Mouse (Mus musculus): ENCODE measurements at regions not wholly inside any gene's neighbourhood (a gene's known extent, or its start where the extent isn't known, plus 50 kb on each side); places are given as distances from the start of the nearest gene placed in this dataset.

GRCm38 (mm10) chrX:64080717-64081116, 71.3 kb downstream of the Gm6760 start:
- H3K9me3 ChIP-seq (replicated peaks; ENCODE audit: control insufficient read depth, low read length), result no peaks in the 10 kb centered on the region
- no peak overlapping the region for H3K9ac ChIP-seq (ENCODE audit: low read length)
- H3K4me2 ChIP-seq (ENCODE audit: low read length), result no peak overlapping the region
- DNase-seq (ENCODE audit: low spot score), result no peak
- no peaks in the 10 kb centered on the region for H3K4me1 ChIP-seq (ENCODE audit: control insufficient read depth, insufficient read depth, low read length)
- no peak overlapping the region for H3K27ac ChIP-seq (ENCODE audit: low read depth, low read length)
- H3K27me3 ChIP-seq (replicated peaks; ENCODE audit: control insufficient read depth, insufficient read depth, low read length), result no peaks in the 10 kb centered on the region
- H3K36me3 ChIP-seq (ENCODE audit: control insufficient read depth, insufficient read depth, low read length), result no peaks in the 10 kb centered on the region
- no peak for ATAC-seq
- H3K4me3 ChIP-seq (ENCODE audit: low read depth, low read length), result no peak overlapping the region

DNA sequence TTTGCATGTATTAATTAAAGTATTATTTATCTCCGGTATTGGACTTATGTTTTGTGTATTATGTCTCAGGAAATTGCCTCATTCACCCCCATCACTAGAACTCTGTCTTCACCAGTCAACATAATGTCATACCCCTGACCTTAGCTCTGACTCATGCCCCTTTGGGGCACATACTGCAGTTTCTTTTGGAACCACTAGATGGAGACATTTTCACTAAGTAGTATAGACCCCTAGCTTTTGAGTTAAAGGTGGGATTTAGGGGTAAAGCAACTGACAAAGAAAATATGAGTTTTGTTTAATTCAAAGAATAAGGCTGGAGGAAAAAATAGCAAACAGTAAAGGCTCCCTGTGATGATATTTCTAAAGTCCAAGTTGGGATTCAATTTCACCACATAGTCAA, 93.6 kb downstream of the Gm6760 start:
- Histone ChIP-seq H3K9ac (ENCODE audit: low read length) (no peak overlapping the region), H3K4me1 (ENCODE audit: control insufficient read depth, insufficient read depth, low read length) (no peaks in the 10 kb centered on the region), H3K4me2 (ENCODE audit: low read length) (no peak overlapping the region), H3K27ac (ENCODE audit: low read depth, low read length) (no peak overlapping the region), H3K36me3 (ENCODE audit: control insufficient read depth, insufficient read depth, low read length) (no peaks in the 10 kb centered on the region), H3K27me3 (replicated peaks; ENCODE audit: control insufficient read depth, insufficient read depth, low read length) (no peaks in the 10 kb centered on the region), H3K9me3 (replicated peaks; ENCODE audit: control insufficient read depth, low read length) (no peaks in the 10 kb centered on the region), H3K4me3 (ENCODE audit: low read depth, low read length) (no peak overlapping the region)
- DNase-seq (ENCODE audit: low spot score) (peak; percentile 13), ATAC-seq (no peak)
- 50% methylated on average over 1 of the region's 1 CpGs for WGBS

DNA sequence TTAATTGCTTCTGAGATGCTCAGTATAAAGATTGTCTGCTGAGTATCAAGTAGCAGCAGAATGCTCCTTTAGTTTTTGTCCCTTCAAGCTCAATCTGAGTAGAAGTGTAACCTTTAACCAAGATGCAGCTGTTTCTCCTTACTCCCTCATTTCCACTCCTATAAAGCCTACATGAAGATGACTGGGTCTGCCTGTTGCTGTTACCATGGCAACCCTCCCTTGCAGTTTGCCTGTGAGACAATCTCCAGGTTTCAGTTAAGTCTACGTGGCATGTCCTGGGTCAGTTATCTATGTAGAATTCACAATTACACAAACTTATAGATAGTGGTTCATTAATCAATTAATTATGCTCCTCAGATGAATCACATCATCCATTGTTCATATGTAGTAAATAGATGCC, 95.2 kb downstream of the Gm6760 start:
- Histone ChIP-seq H3K4me3 (ENCODE audit: low read depth, low read length) (no peak overlapping the region), H3K27me3 (replicated peaks; ENCODE audit: control insufficient read depth, insufficient read depth, low read length) (no peaks in the 10 kb centered on the region), H3K9me3 (replicated peaks; ENCODE audit: control insufficient read depth, low read length) (no peaks in the 10 kb centered on the region), H3K27ac (ENCODE audit: low read depth, low read length) (no peak overlapping the region), H3K4me1 (ENCODE audit: control insufficient read depth, insufficient read depth, low read length) (no peaks in the 10 kb centered on the region), H3K4me2 (ENCODE audit: low read length) (no peak overlapping the region), H3K36me3 (ENCODE audit: control insufficient read depth, insufficient read depth, low read length) (no peaks in the 10 kb centered on the region), H3K9ac (ENCODE audit: low read length) (no peak overlapping the region)
- WGBS, result 46% methylated on average over 1 of the region's 1 CpGs
- DNase-seq (ENCODE audit: low spot score), result peak; percentile 7
- no peak for ATAC-seq
